Mouse (Mus musculus): Measurements from ENCODE around the gene Efcab12. TPM values are rescaled to one million over a fixed set of nuclear protein-coding genes. Genes with fewer than 3 reads are reported as not detected.

Gene Efcab12
- total and polyA plus RNA-seq, 3 experiments = 0.04 to 0.54 (median 0.12) TPM

DNA sequence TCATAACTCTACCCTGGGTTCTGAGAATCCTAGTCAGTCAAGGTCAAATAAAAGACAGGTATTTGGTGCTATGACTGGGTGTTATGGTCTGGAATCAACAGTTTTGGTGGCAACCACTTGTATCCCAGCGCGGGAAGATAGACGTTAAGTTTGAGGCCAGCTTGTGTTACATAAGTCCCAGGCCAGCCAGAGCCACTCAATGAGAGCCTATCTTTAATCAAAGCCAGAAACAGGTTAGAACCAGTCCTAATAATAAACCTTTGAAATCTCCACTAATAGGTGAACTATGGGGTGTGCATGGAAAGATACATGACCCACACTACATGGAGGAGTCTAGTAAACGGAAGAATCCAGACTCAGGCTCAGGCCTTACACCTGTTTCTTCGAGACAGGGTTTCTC lies 533 bp upstream of the Efcab12 start:
- Histone ChIP-seq H3K79me2 (replicated peaks; ENCODE audit: control insufficient read depth, extremely low read depth, insufficient read depth, poor library complexity, severe bottlenecking) (no peaks in the 10 kb centered on the region), H3K27me3 (replicated peaks) (no peaks in the 10 kb centered on the region), H3K4me2 (ENCODE audit: insufficient read depth, low read depth, poor library complexity, severe bottlenecking) (no peak overlapping the region), H3K9ac (ENCODE audit: insufficient read depth, low read depth) (no peak overlapping the region), H3K4me1 (ENCODE audit: control insufficient read depth in 1 of 2, insufficient read depth in 2 of 2) (peaks cover 0 to 9% of the 10 kb centered on the region in 2 experiments; a peak in 3 of 4 replicates), H3K4me3 (replicated peaks in 1 of 3; ENCODE audit: low read depth in 2 of 3, low read length in 2 of 3, poor library complexity in 1 of 3) (no peak overlapping the region), H3K27ac (ENCODE audit: insufficient read depth, low read depth) (no peak overlapping the region), H3K36me3 (replicated peaks in 1 of 2; ENCODE audit: control insufficient read depth in 1 of 2, insufficient read depth in 1 of 2, low read length in 1 of 2) (peaks cover 13 to 34% of the 10 kb centered on the region in 2 experiments), H3K9me3 (replicated peaks; ENCODE audit: low read length) (no peaks in the 10 kb centered on the region)
- dilution Hi-C loops (cut with MboI; ENCODE audit: extremely low pct_ligation_motif_present, extremely low pct_unique_long_range_greater_than_20kb, low sequenced_read_pairs) = no loop called here
- DNase-seq (ENCODE audit: extremely low read depth) = no peak
- in situ Hi-C loops (cut with MboI; ENCODE audit: low pct_ligation_motif_present, low pct_unique_long_range_greater_than_20kb, low sequenced_read_pairs) = no loop called here
- TF ChIP-seq ELF1 (IDR thresholded peaks at IDR 0.05; ENCODE audit: low read depth, low read length) (no peak), NELFE (IDR thresholded peaks at IDR 0.05; ENCODE audit: low read depth, low read length) (no peak), E2F4 (IDR thresholded peaks at IDR 0.05; ENCODE audit: insufficient replicate concordance, low read depth, low read length) (no peak), NRF1 (IDR thresholded peaks at IDR 0.05; ENCODE audit: low read depth, low read length) (no peak), ZC3H11A (IDR thresholded peaks at IDR 0.05; ENCODE audit: low read depth, low read length) (no peak), MXI1 (IDR thresholded peaks at IDR 0.05; ENCODE audit: low read depth, low read length) (no peak), ZKSCAN1 (IDR thresholded peaks at IDR 0.05; ENCODE audit: borderline replicate concordance, low read depth, low read length) (no peak), HCFC1 (IDR thresholded peaks at IDR 0.05; ENCODE audit: low read depth, low read length) (no peak), RAD21 (IDR thresholded peaks at IDR 0.05; ENCODE audit: low read depth, low read length) (no peak), TCF12 (IDR thresholded peaks at IDR 0.05; ENCODE audit: low read depth, low read length) (no peak), MEF2A (IDR thresholded peaks at IDR 0.05; ENCODE audit: borderline replicate concordance, low read depth, low read length) (no peak), PAX5 (IDR thresholded peaks at IDR 0.05; ENCODE audit: low read length) (no peak), CHD1 (IDR thresholded peaks at IDR 0.05; ENCODE audit: low read depth, low read length) (no peak), MAZ (IDR thresholded peaks at IDR 0.05; ENCODE audit: low read depth, low read length) (no peak), UBTF (IDR thresholded peaks at IDR 0.05; ENCODE audit: low read depth, low read length) (no peak), POLR2AphosphoS2 (IDR thresholded peaks at IDR 0.05; ENCODE audit: low read depth, low read length) (no peak), TBP (conservative IDR thresholded peaks at IDR 0.05; ENCODE audit: low read depth, low read length) (no peak)

DNA sequence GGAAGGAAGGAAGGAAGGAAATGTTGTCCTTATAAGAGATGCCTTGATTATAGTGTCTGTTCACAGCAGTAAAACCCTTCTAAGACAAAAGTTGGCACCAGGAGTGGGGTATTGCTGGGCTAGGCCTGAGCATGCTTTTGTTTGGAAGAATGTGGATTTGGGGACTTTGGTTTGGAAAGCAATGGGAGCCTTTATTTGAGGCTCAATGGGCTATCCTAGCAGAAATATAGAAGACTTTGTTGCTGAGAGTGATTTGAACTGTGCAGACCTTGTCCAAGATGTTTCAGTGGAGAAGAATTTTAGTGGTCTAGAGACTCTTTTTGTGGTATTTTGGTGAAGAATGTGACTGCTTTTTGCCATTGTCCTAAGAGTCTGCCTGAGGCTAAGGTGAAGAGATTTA lies 4.4 kb downstream of the Efcab12 start:
- no peaks in the 10 kb centered on the region for H3K79me2 ChIP-seq (replicated peaks; ENCODE audit: control insufficient read depth, extremely low read depth, insufficient read depth, poor library complexity, severe bottlenecking)
- H3K36me3 ChIP-seq (replicated peaks in 1 of 2; ENCODE audit: control insufficient read depth in 1 of 2, insufficient read depth in 1 of 2, low read length in 1 of 2) = peaks cover 0 to 8% of the 10 kb centered on the region in 2 experiments
- H3K9me3 ChIP-seq (replicated peaks; ENCODE audit: low read length) = no peaks in the 10 kb centered on the region
- no peak overlapping the region for H3K9ac ChIP-seq (ENCODE audit: insufficient read depth, low read depth)
- in situ Hi-C loops (cut with MboI; ENCODE audit: low pct_ligation_motif_present, low pct_unique_long_range_greater_than_20kb, low sequenced_read_pairs) = no loop called here
- TF ChIP-seq GABPA (IDR thresholded peaks at IDR 0.05; ENCODE audit: insufficient replicate concordance, low read depth, low read length) = no peak
- TF ChIP-seq ZNF384 (IDR thresholded peaks at IDR 0.05; ENCODE audit: low read depth, low read length) = no peak
- TF ChIP-seq PAX5 (IDR thresholded peaks at IDR 0.05; ENCODE audit: low read length) = no peak
- no peak for TF ChIP-seq CHD1 (IDR thresholded peaks at IDR 0.05; ENCODE audit: low read depth, low read length)
- no peak for TF ChIP-seq TCF12 (IDR thresholded peaks at IDR 0.05; ENCODE audit: low read depth, low read length)
- no peak for TF ChIP-seq CTCF (conservative IDR thresholded peaks at IDR 0.05 in 1 of 2, IDR thresholded peaks at IDR 0.05 in 1 of 2; ENCODE audit: low read depth in 2 of 2, low read length in 2 of 2)
- TF ChIP-seq NRF1 (IDR thresholded peaks at IDR 0.05; ENCODE audit: low read depth, low read length) = no peak
- TF ChIP-seq HCFC1 (IDR thresholded peaks at IDR 0.05; ENCODE audit: low read depth, low read length) = no peak
- no peak for TF ChIP-seq RAD21 (IDR thresholded peaks at IDR 0.05; ENCODE audit: low read depth, low read length)
- no peak for TF ChIP-seq MXI1 (IDR thresholded peaks at IDR 0.05; ENCODE audit: low read depth, low read length)
- no peak for TF ChIP-seq ZC3H11A (IDR thresholded peaks at IDR 0.05; ENCODE audit: low read depth, low read length)
- no peak for TF ChIP-seq ZKSCAN1 (IDR thresholded peaks at IDR 0.05; ENCODE audit: borderline replicate concordance, low read depth, low read length)
- no peak for TF ChIP-seq POLR2AphosphoS2 (IDR thresholded peaks at IDR 0.05; ENCODE audit: low read depth, low read length)
- no peak for TF ChIP-seq ELF1 (IDR thresholded peaks at IDR 0.05; ENCODE audit: low read depth, low read length)
- TF ChIP-seq MYC (IDR thresholded peaks at IDR 0.05; ENCODE audit: low read depth, low read length) = no peak
- dilution Hi-C loops (cut with MboI; ENCODE audit: extremely low pct_ligation_motif_present, extremely low pct_unique_long_range_greater_than_20kb, low sequenced_read_pairs) = no loop called here
- H3K4me1 ChIP-seq (ENCODE audit: control insufficient read depth in 1 of 2, insufficient read depth in 2 of 2) = peaks cover 0 to 25% of the 10 kb centered on the region in 2 experiments; a peak in 3 of 4 replicates
- H3K4me3 ChIP-seq (replicated peaks in 1 of 3; ENCODE audit: low read depth in 2 of 3, low read length in 2 of 3, poor library complexity in 1 of 3) = no peak overlapping the region
- DNase-seq (ENCODE audit: extremely low read depth) = no peak
- no peak overlapping the region for H3K27ac ChIP-seq (ENCODE audit: insufficient read depth, low read depth)
- no peak overlapping the region for H3K4me2 ChIP-seq (ENCODE audit: insufficient read depth, low read depth, poor library complexity, severe bottlenecking)
- H3K27me3 ChIP-seq (replicated peaks) = no peaks in the 10 kb centered on the region

Measured in CH12.LX (cell line).